Mouse (Mus musculus) ovary, postnatal 14 days (tissue): Measurements from ENCODE around the gene Rgs3.
A peak's percentile ranks its signal among the peaks of the same experiment; 100 is the strongest.

ENCODE experiments used
- DNase-seq: peaks from one replicate; pipeline ENCODE4 v3.0.0; 2022; ENCODE audit warnings: low spot score

Rgs3 gene

GRCm38 (mm10) chr4:62559797-62560329, at the start of gene Rgs3:
TSS of gene Rgs3 (plus strand) at chr4:62559847.
- DNase-seq: no peak

- peak; percentile 58 for DNase-seq
Measured at GRCm38 (mm10) chr4:62509946-62510345, 49.7 kb upstream of the Rgs3 start.

- DNase-seq: no peak
Measured at GRCm38 (mm10) chr4:62513998-62514506, 45.6 kb upstream of the Rgs3 start.

GRCm38 (mm10) chr4:62514995-62515394, 44.7 kb upstream of the Rgs3 start:
- no peak for DNase-seq

- DNase-seq: no peak
Measured at GRCm38 (mm10) chr4:62515490-62515889, 44.2 kb upstream of the Rgs3 start.

- DNase-seq: no peak
Measured at GRCm38 (mm10) chr4:62516079-62516478, 43.6 kb upstream of the Rgs3 start.

- no peak for DNase-seq
Measured at GRCm38 (mm10) chr4:62516579-62516978, 43.1 kb upstream of the Rgs3 start.

GRCm38 (mm10) chr4:62517046-62517445, 42.6 kb upstream of the Rgs3 start:
- DNase-seq: no peak

GRCm38 (mm10) chr4:62517538-62518415, 41.9 kb upstream of the Rgs3 start:
- DNase-seq: no peak

- no peak for DNase-seq
Measured at GRCm38 (mm10) chr4:62518416-62519121, 41.1 kb upstream of the Rgs3 start.

GRCm38 (mm10) chr4:62519122-62519848, 40.4 kb upstream of the Rgs3 start:
- no peak for DNase-seq

- peak; percentile 75 for DNase-seq
Measured at GRCm38 (mm10) chr4:62519849-62520233, 39.8 kb upstream of the Rgs3 start, which contains the start of gene Alad. TSS of gene Alad (minus strand) at chr4:62519918.

- DNase-seq: no peak
Measured at GRCm38 (mm10) chr4:62520892-62521400, 38.7 kb upstream of the Rgs3 start.

GRCm38 (mm10) chr4:62524651-62525488, 34.8 kb upstream of the Rgs3 start, which contains the start of the genes Pole3 and 4933430I17Rik:
TSS of gene Pole3 (minus strand) at chr4:62525068.
TSS of gene 4933430I17Rik (plus strand) at chr4:62525369.
- DNase-seq: peak; percentile 99

GRCm38 (mm10) chr4:62525489-62525811, 34.2 kb upstream of the Rgs3 start:
- no peak for DNase-seq

GRCm38 (mm10) chr4:62526256-62526655, 33.4 kb upstream of the Rgs3 start:
- no peak for DNase-seq

GRCm38 (mm10) chr4:62527655-62528054, 32.0 kb upstream of the Rgs3 start:
- DNase-seq: no peak

GRCm38 (mm10) chr4:62533729-62534128, 25.9 kb upstream of the Rgs3 start:
- DNase-seq: no peak

- DNase-seq: no peak
Measured at GRCm38 (mm10) chr4:62541802-62542201, 17.8 kb upstream of the Rgs3 start.

GRCm38 (mm10) chr4:62543782-62544181, 15.9 kb upstream of the Rgs3 start:
- no peak for DNase-seq

- DNase-seq: no peak
Measured at GRCm38 (mm10) chr4:62544801-62545200, 14.8 kb upstream of the Rgs3 start.
